Mouse (Mus musculus): Measurements from ENCODE around the gene Gfer.

Gfer gene

DNA sequence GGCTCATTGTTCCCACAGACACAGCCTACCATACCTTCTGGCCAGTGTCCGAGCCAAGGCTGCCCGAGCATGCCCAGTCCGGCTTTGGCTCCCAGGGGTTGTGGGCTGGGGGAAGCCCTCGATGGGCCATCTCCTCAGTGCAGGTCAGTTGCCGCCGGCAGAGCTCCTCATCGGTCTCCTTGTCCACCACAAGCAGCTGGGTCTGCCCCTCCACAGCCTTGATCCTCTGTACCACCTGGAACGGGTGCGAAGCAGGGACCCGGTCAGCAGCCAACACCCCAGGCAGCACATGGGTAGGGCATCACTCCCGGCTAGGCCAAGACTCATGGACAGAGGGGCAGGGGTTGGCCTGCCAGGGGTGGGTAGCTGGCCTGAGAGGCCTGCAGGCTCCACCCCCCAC, 48.5 kb downstream of the Gfer start:
- DNase-seq (ENCODE audit: low read depth): no peak

DNA sequence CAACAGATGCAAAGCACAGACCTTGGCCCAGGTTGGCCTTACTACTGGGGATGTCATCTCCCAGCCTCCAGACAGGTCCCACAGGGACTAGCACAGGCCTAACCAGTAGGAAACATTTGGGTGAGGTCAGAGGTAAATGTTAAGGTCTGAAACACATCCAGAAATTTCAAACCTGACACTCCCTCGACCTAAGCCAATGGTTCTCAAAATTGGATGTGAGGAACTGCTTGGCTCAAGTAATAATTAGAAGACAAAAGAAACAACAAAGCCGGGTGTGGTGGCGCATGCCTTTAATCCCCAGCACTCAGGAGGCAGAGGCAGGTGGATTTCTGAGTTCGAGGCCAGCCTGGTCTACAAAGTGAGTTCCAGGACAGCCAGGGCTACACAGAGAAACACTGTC, 49.6 kb downstream of the Gfer start:
- DNase-seq (ENCODE audit: low read depth): no peak

DNA sequence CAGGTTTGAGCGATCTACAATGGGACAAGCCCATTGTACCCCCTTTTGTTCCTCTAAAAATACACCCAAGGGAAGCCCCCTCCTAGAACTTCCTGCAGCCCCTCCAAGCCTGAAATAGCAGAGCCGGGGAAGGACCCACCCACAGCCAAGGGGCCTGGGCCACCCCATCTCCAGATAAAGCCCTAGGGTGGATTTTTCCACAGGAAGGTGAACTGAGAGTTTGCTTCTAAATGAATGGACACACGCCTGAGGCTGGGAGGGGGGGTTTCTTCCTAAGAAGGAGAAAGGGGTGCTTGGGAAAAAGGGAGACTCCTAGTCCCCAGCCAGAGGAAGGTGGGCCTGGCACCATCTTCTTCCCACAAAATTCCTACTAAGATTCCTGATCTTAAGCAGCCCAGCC, 50.0 kb downstream of the Gfer start:
- DNase-seq (ENCODE audit: low read depth): no peak

- no peak for DNase-seq (ENCODE audit: low read depth)
Measured at GRCm38 (mm10) chr17:24644875-24645721, 50.9 kb downstream of the Gfer start.

DNA sequence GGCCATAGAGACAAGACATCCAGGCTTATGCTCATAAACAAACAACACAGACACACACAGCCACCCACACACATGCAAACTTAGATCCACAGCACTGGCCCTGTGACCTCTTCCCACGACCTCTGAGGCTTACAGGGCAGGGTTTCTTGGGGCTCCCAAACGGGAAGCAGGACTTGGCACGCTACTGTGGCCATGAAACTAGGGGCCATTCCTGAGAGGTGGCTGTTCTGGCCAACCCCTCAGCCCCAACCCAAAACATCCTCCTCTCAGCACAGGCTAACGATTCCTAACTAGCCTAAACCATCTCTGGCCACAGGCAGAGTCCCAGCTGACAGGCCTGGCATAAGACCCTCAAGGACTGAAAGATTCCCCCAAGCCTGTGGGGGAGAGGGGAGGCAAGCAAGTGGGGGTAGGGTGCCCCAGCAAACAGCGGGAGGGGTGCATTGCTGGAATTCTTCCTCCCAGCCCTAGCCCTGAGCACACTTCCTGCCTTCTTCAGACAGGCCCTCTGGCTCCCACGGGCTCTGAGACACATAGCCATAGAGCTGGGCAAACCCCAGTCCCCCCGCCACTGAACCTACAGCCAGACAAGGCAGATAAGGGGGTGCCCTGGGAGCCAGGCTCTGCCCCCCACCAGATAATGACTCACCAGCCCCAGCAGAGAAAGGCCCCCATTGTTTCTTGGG, 51.8 kb downstream of the Gfer start:
- no peak for DNase-seq (ENCODE audit: low read depth)

All from fibroblast of lung, adult 2 months (primary cell).